Mouse (Mus musculus) stomach, postnatal 0 days (tissue): ENCODE measurements around the gene Mslnl.

Source experiments
- CTCF ChIP-seq: IDR thresholded peaks from 2 replicates; pipeline ENCODE4 v1.5.1; 2016; ENCODE audit warnings: antibody characterized with exemption, low read depth, mild to moderate bottlenecking, moderate library complexity
- EP300 ChIP-seq: optimal IDR thresholded peaks from 2 replicates; pipeline ENCODE3; 2016; ENCODE audit warnings: antibody characterized with exemption

GRCm38 (mm10) chr17:25721476-25721875 is 14.4 kb upstream of the Mslnl start:
- TF ChIP-seq CTCF (no peak), EP300 (no peak)
